Comparison of ENCODE assay signal across 10 mouse cellular contexts in the genomic region with DNA sequence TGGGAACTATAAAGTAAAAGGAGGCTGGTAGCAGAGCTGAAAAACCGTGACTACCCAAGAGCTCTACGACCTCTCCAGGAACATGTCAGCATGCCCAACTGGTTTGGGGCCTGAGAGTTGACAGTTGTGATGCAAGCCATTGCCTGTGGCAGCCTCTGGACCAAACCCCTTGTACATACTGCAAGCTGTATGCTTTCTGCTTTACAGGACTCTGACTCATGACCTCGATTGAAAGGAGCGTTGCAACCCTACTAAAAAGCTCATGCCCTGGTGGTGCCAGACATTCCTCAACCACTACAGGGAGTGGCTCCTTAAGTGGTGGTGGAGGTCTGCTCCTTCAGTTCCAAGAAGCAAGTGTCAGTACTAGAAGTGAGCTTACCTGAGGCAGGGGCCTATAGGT. TPM values are rescaled to one million over a fixed set of nuclear protein-coding genes. Genes with fewer than 3 reads are reported as not detected.
DNase-seq lines count a peak whose midpoint lies in the region; ATAC-seq and TF ChIP-seq lines count a peak whose summit lies in the region.
"Had no signal": no experiment of that assay in that cellular context is flagged by ENCODE, and none has a peak within 500 bp of the region (broad histone marks: within the 10 kb centered on the region; RNA-seq: fewer than 3 reads in every experiment).

No protein-coding gene starts in this region.

- H3K27ac ChIP-seq in heart, embryonic 16.5 days (ENCODE audit: low read length), result peak overlapping the region; percentile 48
- H3K27ac ChIP-seq in ES-Bruce4 (ENCODE audit: insufficient read depth, low read length), result peak overlapping the region; percentile 67
- H3K27ac ChIP-seq in limb, embryonic 14.5 days (replicated peaks; ENCODE audit: low read depth, low read length), result peak overlapping the region; percentile 74
- H3K27ac ChIP-seq: macrophage had no signal

- H3K4me1 ChIP-seq in heart, embryonic 16.5 days (ENCODE audit: control insufficient read depth, insufficient read depth, low read length), result peaks cover 11% of the 10 kb centered on the region
- H3K4me1 ChIP-seq in ES-Bruce4 (ENCODE audit: control insufficient read depth, insufficient read depth, low read length), result no peaks in the 10 kb centered on the region
- H3K4me1 ChIP-seq in limb, embryonic 14.5 days (ENCODE audit: control insufficient read depth, insufficient read depth, low read length), result peaks cover 12% of the 10 kb centered on the region

- no peak overlapping the region for H3K9ac ChIP-seq in heart, embryonic 16.5 days (ENCODE audit: low read length)
- H3K9ac ChIP-seq in ES-Bruce4 (ENCODE audit: low read depth, poor library complexity, severe bottlenecking), result no peak overlapping the region
- no peak overlapping the region for H3K9ac ChIP-seq in limb, embryonic 14.5 days (ENCODE audit: low read depth, low read length, severe bottlenecking)

- no peak for TF ChIP-seq EP300 in ES-Bruce4 (IDR thresholded peaks at IDR 0.05; ENCODE audit: insufficient read depth, low read depth, low read length)

- no peak for TF ChIP-seq CTCF in ES-Bruce4 (IDR thresholded peaks at IDR 0.05; ENCODE audit: low read depth, low read length)

- TF ChIP-seq POLR2A in ES-Bruce4 (IDR thresholded peaks at IDR 0.05; ENCODE audit: insufficient read depth, low read length), result no peak
- no peak for TF ChIP-seq POLR2A in limb, embryonic 14.5 days (IDR thresholded peaks at IDR 0.05; ENCODE audit: borderline replicate concordance, extremely low read depth, insufficient read depth, insufficient read length)

- no peaks in the 10 kb centered on the region for H3K27me3 ChIP-seq in heart, embryonic 16.5 days (ENCODE audit: control insufficient read depth, insufficient read depth, low read length)
- H3K27me3 ChIP-seq in ES-Bruce4 (ENCODE audit: control insufficient read depth, insufficient read depth, low read length, poor library complexity, severe bottlenecking), result no peaks in the 10 kb centered on the region
- H3K27me3 ChIP-seq in limb, embryonic 14.5 days (ENCODE audit: control insufficient read depth, insufficient read depth, low read length), result no peaks in the 10 kb centered on the region

- intact Hi-C loops in heart, postnatal 36 days (cut with DNase I), result no loop called here
- intact Hi-C loops in gastrocnemius, postnatal 36 days (cut with DNase I), result no loop called here

- peak; percentile 52 for ATAC-seq in heart, embryonic 16.5 days (replicated peaks; ENCODE audit: extremely low read depth, insufficient read depth, low FRiP score)
- 0 out of 2 replicates have a peak, but pooled peaks have one; percentile 35 for ATAC-seq in limb, embryonic 14.5 days (ENCODE audit: low FRiP score, low read depth)
- no peak for ATAC-seq in monocyte, adult 5-6 weeks (replicated peaks; ENCODE audit: insufficient number of reproducible peaks, low FRiP score, low TSS enrichment, poor library complexity, severe bottlenecking)

- 32% methylated on average over 4 of the region's 4 CpGs for WGBS in heart, embryonic 16.5 days
- 23% methylated on average over 4 of the region's 4 CpGs for WGBS in limb, embryonic 14.5 days

- DNase-seq in heart, postnatal 36 days, result no peak
- peak; percentile 88 for DNase-seq in fat pad, adult 2 months (ENCODE audit: extremely low read depth, low read depth, low spot score)
- no peak for DNase-seq in limb, embryonic 14.5 days (ENCODE audit: low spot score)
- DNase-seq in embryo, embryonic 10 days (ENCODE audit: low spot score), result no peak
- no peak for DNase-seq in gastrocnemius, postnatal 36 days
- DNase-seq: layer of hippocampus, adult 9-11 months had no signal

- no peak overlapping the region for H3K4me3 ChIP-seq in heart, embryonic 16.5 days (ENCODE audit: low read length)
- no peak overlapping the region for H3K4me3 ChIP-seq in ES-Bruce4 (ENCODE audit: low read depth, low read length)
- H3K4me3 ChIP-seq in limb, embryonic 14.5 days (replicated peaks; ENCODE audit: low read length), result no peak overlapping the region

- no peaks in the 10 kb centered on the region for H3K36me3 ChIP-seq in heart, embryonic 16.5 days (ENCODE audit: control insufficient read depth, insufficient read depth)
- H3K36me3 ChIP-seq in ES-Bruce4 (ENCODE audit: control insufficient read depth, insufficient read depth, low read length, poor library complexity, severe bottlenecking), result no peaks in the 10 kb centered on the region
- no peaks in the 10 kb centered on the region for H3K36me3 ChIP-seq in limb, embryonic 14.5 days (ENCODE audit: control insufficient read depth, insufficient read depth, low read length)

- peaks cover 3% of the 10 kb centered on the region; the same call in 1 of the 2 replicates for H3K9me3 ChIP-seq in heart, embryonic 16.5 days (replicated peaks; ENCODE audit: control insufficient read depth, low read length)
- peaks cover 2% of the 10 kb centered on the region; the same call in 1 of the 2 replicates for H3K9me3 ChIP-seq in ES-Bruce4 (replicated peaks; ENCODE audit: control insufficient read depth, insufficient read depth, low read length, poor library complexity, severe bottlenecking)
- H3K9me3 ChIP-seq in limb, embryonic 14.5 days (ENCODE audit: control insufficient read depth, low read length), result no peaks in the 10 kb centered on the region

- no peak overlapping the region for H3K4me2 ChIP-seq in heart, embryonic 16.5 days (ENCODE audit: low read depth, low read length)
- H3K4me2 ChIP-seq in limb, embryonic 14.5 days (replicated peaks; ENCODE audit: low read depth, low read length, severe bottlenecking), result peak overlapping the region; percentile 6; the same call in 1 of the 2 replicates

RNA-seq across cellular contexts. Expression of a gene that starts 15.8 kb away (rescaled TPM):
- 231 and 265 TPM in 2 replicates for polyA plus RNA-seq in heart, embryonic 16.5 days (2015; fragmentation: Nextera tagmentation; extraction: Ambion mirVana)
- total RNA-seq in heart, postnatal 36 days (2021), result 1 to 10 TPM; 3.7 to 4.2 TPM
- polyA plus RNA-seq in ES-Bruce4 (2011; ENCODE audit: insufficient read depth, insufficient read length, low read depth, missing spikeins), result 297 and 319 TPM in 2 replicates
- 60.6 and 67.2 TPM in 2 replicates for polyA plus RNA-seq in limb, embryonic 14.5 days (2012; rRNA removed)
- 128 and 135 TPM in 2 replicates for polyA plus RNA-seq in limb, embryonic 14.5 days (2014; fragmentation: Nextera tagmentation; extraction: Ambion mirVana)
- 5.4 to 11.1 TPM (median 6.5 TPM) in 3 replicates for total RNA-seq in monocyte, adult 5-6 weeks (2017)
- total RNA-seq in gastrocnemius, postnatal 36 days (2021), result 1 to 10 TPM; 2.1 to 3.0 TPM

RNA-seq across cellular contexts. Expression of a gene that starts 42.2 kb away (rescaled TPM):
- 0.97 and 1.5 TPM in 2 replicates for polyA plus RNA-seq in heart, embryonic 16.5 days (2015; fragmentation: Nextera tagmentation; extraction: Ambion mirVana)
- 1 to 10 TPM; 5.5 to 6.5 TPM for total RNA-seq in heart, postnatal 36 days (2021)
- not detected in 2 replicates for polyA plus RNA-seq in ES-Bruce4 (2011; ENCODE audit: insufficient read depth, insufficient read length, low read depth, missing spikeins)
- 11.3 and 13.6 TPM in 2 replicates for polyA plus RNA-seq in limb, embryonic 14.5 days (2012; rRNA removed)
- polyA plus RNA-seq in limb, embryonic 14.5 days (2014; fragmentation: Nextera tagmentation; extraction: Ambion mirVana), result 8.9 and 11.2 TPM in 2 replicates
- total RNA-seq in monocyte, adult 5-6 weeks (2017), result not detected in 3 replicates
- total RNA-seq in gastrocnemius, postnatal 36 days (2021), result 1 to 10 TPM; 3.4 to 3.7 TPM
- polyA plus RNA-seq: macrophage had no signal
